Mouse (Mus musculus) embryonic facial prominence, embryonic 11.5 days (tissue): ENCODE measurements around the gene Gtf2h3. TPM values are rescaled to one million over a fixed set of nuclear protein-coding genes. Genes with fewer than 3 reads are reported as not detected.

Experiments
- ATAC-seq: fragments of 200-750 bp; cut with Nextera tagmentation; replicated peaks from 2 replicates; pipeline ENCODE4 v1.8.0; 2017; ENCODE audit warnings: low read depth; ENCODE audit not compliant: insufficient number of reproducible peaks, low FRiP score, low TSS enrichment
- DNase-seq: peaks from one replicate; pipeline ENCODE4 v3.0.0-alpha.2; 2015; ENCODE audit warnings: low spot score
- H3K27ac ChIP-seq: fragments of 300-500 bp; sonication (generic); replicated peaks from 2 replicates; pipeline ENCODE4 v1.5.1; 2014; ENCODE audit warnings: mild to moderate bottlenecking, low read depth, low read length, control low read depth
- H3K27me3 ChIP-seq: fragments of 300-500 bp; sonication (generic); 2 replicates; pipeline ENCODE4 v1.6.1; 2014; ENCODE audit warnings: mild to moderate bottlenecking, low read length, moderate library complexity, mixed read lengths; ENCODE audit not compliant: control insufficient read depth, insufficient read depth
- H3K36me3 ChIP-seq: fragments of 300-500 bp; sonication (generic); replicated peaks from 2 replicates; pipeline ENCODE4 v1.6.1; 2014; ENCODE audit warnings: low read depth, mild to moderate bottlenecking, low read length, moderate library complexity, mixed read lengths; ENCODE audit not compliant: control insufficient read depth, insufficient read depth
- H3K4me1 ChIP-seq: fragments of 300-500 bp; sonication (generic); 2 replicates; pipeline ENCODE4 v1.6.1; 2014; ENCODE audit warnings: low read length, mixed read lengths; ENCODE audit not compliant: control insufficient read depth, insufficient read depth
- H3K4me2 ChIP-seq: fragments of 300-500 bp; sonication (generic); 2 replicates; pipeline ENCODE4 v1.6.1; 2014; ENCODE audit warnings: low read depth, mild to moderate bottlenecking, control low read depth, low read length, moderate library complexity
- H3K4me3 ChIP-seq: fragments of 300-500 bp; sonication (generic); 2 replicates; pipeline ENCODE4 v1.5.1; 2014; ENCODE audit warnings: low read depth, low read length, control low read depth
- H3K9ac ChIP-seq: fragments of 300-500 bp; sonication (generic); replicated peaks from 2 replicates; pipeline ENCODE4 v1.6.1; 2014; ENCODE audit warnings: mild to moderate bottlenecking, control low read depth, low read length
- H3K9me3 ChIP-seq: fragments of 300-500 bp; sonication (generic); replicated peaks from 2 replicates; pipeline ENCODE4 v1.6.1; 2016; ENCODE audit warnings: mild to moderate bottlenecking, low read length, inconsistent platforms, mixed read lengths; ENCODE audit not compliant: control insufficient read depth
- whole genome bisulfite sequencing: fragments of 180-500 bp; shearing (Covaris S2); extraction: QIAGEN DNeasy Blood & Tissue Kit; methylation state at CpG from one replicate; pipeline ENCODE4 v1.1.7; 2014; 5-methylcytosine and 5-hydroxymethylcytosine counted together
- polyA plus RNA-seq: library from polyadenylated mRNA; unstranded; fragments of >200 nt; fragmentation: Nextera tagmentation; extraction: Ambion mirVana; gene quantifications from 2 replicates; pipeline ENCODE4 v1.2.1, GENCODE M21; 2014

Gene Gtf2h3
- polyA plus RNA-seq: 81.5 and 90.1 TPM in 2 replicates

- no peaks in the 10 kb centered on the region for H3K27me3 ChIP-seq
- ATAC-seq: peak; percentile 93
- peak within 1 kb of the TSS; percentile 57 for H3K4me3 ChIP-seq
- H3K4me1 ChIP-seq: no peaks in the 10 kb centered on the region
- no peak within 1 kb of the TSS for H3K27ac ChIP-seq
- 2% methylated on average over 51 of the region's 51 CpGs for WGBS
- peak within 1 kb of the TSS; percentile 47 for H3K4me2 ChIP-seq
- no peaks in the 10 kb centered on the region for H3K9me3 ChIP-seq
- DNase-seq: peak; percentile 97
- peak within 1 kb of the TSS; percentile 63 for H3K9ac ChIP-seq
- H3K36me3 ChIP-seq: no peaks in the 10 kb centered on the region
Measured at GRCm38 (mm10) chr5:124578633-124579317, at the start of gene Gtf2h3, which contains the start of gene Eif2b1. Gene Gtf2h3, plus strand, starts transcription at chr5:124579140. Gene Eif2b1, minus strand, starts transcription at chr5:124579131.

GRCm38 (mm10) chr5:124529191-124529651 is 49.7 kb upstream of the Gtf2h3 start:
- Histone ChIP-seq H3K4me1 (peaks cover 4% of the 10 kb centered on the region; the same call in 1 of the 2 replicates), H3K4me3 (peak overlapping the region; percentile 66), H3K27me3 (no peaks in the 10 kb centered on the region), H3K9ac (peak overlapping the region; percentile 51), H3K36me3 (no peaks in the 10 kb centered on the region), H3K27ac (no peak overlapping the region), H3K4me2 (peak overlapping the region; percentile 86), H3K9me3 (no peaks in the 10 kb centered on the region)
- ATAC-seq: no peak
- WGBS: 10% methylated on average over 8 of the region's 8 CpGs
- DNase-seq: peak; percentile 4

GRCm38 (mm10) chr5:124529697-124530096 is 49.2 kb upstream of the Gtf2h3 start:
- Histone ChIP-seq H3K27me3 (no peaks in the 10 kb centered on the region), H3K9me3 (no peaks in the 10 kb centered on the region), H3K4me2 (peak overlapping the region; percentile 86), H3K4me3 (peak overlapping the region; percentile 66), H3K9ac (peak overlapping the region; percentile 29; the same call in 1 of the 2 replicates), H3K4me1 (peaks cover 4% of the 10 kb centered on the region; the same call in 1 of the 2 replicates), H3K27ac (no peak overlapping the region), H3K36me3 (no peaks in the 10 kb centered on the region)
- DNase-seq: no peak
- no peak for ATAC-seq
- WGBS: 41% methylated on average over 8 of the region's 8 CpGs

GRCm38 (mm10) chr5:124530655-124531582 is 48.0 kb upstream of the Gtf2h3 start, which contains the start of gene Rilpl1:
Gene Rilpl1, minus strand, starts transcription at chr5:124531391.
- H3K9ac ChIP-seq: peak within 1 kb of the TSS; percentile 72
- under 1% methylated on average over 77 of the region's 96 CpGs for WGBS
- peak within 1 kb of the TSS; percentile 86 for H3K4me2 ChIP-seq
- H3K36me3 ChIP-seq: no peaks in the 10 kb centered on the region
- H3K27ac ChIP-seq: peak within 1 kb of the TSS; percentile 53
- no peaks in the 10 kb centered on the region for H3K27me3 ChIP-seq
- H3K9me3 ChIP-seq: no peaks in the 10 kb centered on the region
- peaks cover 4% of the 10 kb centered on the region; the same call in 1 of the 2 replicates for H3K4me1 ChIP-seq
- ATAC-seq: peak; percentile 89
- DNase-seq: peak; percentile 94
- peak within 1 kb of the TSS; percentile 66 for H3K4me3 ChIP-seq

GRCm38 (mm10) chr5:124531583-124531930 is 47.4 kb upstream of the Gtf2h3 start:
- no peaks in the 10 kb centered on the region for H3K36me3 ChIP-seq
- peaks cover 4% of the 10 kb centered on the region; the same call in 1 of the 2 replicates for H3K4me1 ChIP-seq
- no peaks in the 10 kb centered on the region for H3K27me3 ChIP-seq
- 11% methylated on average over 14 of the region's 14 CpGs for WGBS
- H3K4me2 ChIP-seq: peak overlapping the region; percentile 86
- peak overlapping the region; percentile 53 for H3K27ac ChIP-seq
- H3K4me3 ChIP-seq: peak overlapping the region; percentile 66
- DNase-seq (no peak), ATAC-seq (peak; percentile 75; the same call in 1 of the 2 replicates)
- peak overlapping the region; percentile 53 for H3K9ac ChIP-seq
- no peaks in the 10 kb centered on the region for H3K9me3 ChIP-seq

- no peak for ATAC-seq
- Histone ChIP-seq H3K9ac (no peak overlapping the region), H3K4me2 (no peak overlapping the region), H3K4me1 (peaks cover 4% of the 10 kb centered on the region; the same call in 1 of the 2 replicates), H3K27me3 (no peaks in the 10 kb centered on the region), H3K9me3 (no peaks in the 10 kb centered on the region), H3K27ac (no peak overlapping the region), H3K4me3 (no peak overlapping the region), H3K36me3 (no peaks in the 10 kb centered on the region)
- peak; percentile 51 for DNase-seq
- WGBS: 33% methylated on average over 7 of the region's 7 CpGs
Measured at GRCm38 (mm10) chr5:124532451-124532850, 46.5 kb upstream of the Gtf2h3 start.

GRCm38 (mm10) chr5:124535016-124535415 is 43.9 kb upstream of the Gtf2h3 start:
- Histone ChIP-seq H3K36me3 (no peaks in the 10 kb centered on the region), H3K9ac (no peak overlapping the region), H3K9me3 (no peaks in the 10 kb centered on the region), H3K27ac (no peak overlapping the region), H3K27me3 (no peaks in the 10 kb centered on the region), H3K4me2 (no peak overlapping the region), H3K4me3 (no peak overlapping the region), H3K4me1 (peaks cover 4% of the 10 kb centered on the region; the same call in 1 of the 2 replicates)
- no peak for ATAC-seq
- WGBS: 64% methylated on average over 5 of the region's 5 CpGs
- DNase-seq: no peak
